In the genomic region with DNA sequence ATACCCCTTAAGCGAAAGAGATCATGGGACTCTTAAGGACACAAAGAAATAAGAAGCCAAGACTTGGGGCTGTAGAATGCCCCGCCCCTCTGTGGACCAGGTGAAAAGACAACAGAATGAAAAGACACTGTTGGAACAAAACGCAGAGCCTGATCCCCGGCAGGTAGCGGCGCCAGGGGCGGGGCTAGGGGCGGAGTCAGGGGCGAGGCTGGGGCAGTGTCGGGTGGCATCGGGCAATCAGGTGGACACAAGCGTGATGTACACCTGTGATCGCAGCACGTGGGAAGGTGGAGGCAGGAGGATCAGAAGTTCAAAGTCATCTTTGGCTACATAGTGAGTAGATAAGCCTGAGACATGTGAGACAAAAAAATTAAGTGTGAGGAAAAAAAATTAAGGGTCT, we compare ENCODE assay signal across 18 mouse cellular contexts.
DNase-seq lines count a peak whose midpoint lies in the region; ATAC-seq and TF ChIP-seq lines count a peak whose summit lies in the region.
"Had no signal": no experiment of that assay in that cellular context is flagged by ENCODE, and none has a peak within 500 bp of the region (broad histone marks: within the 10 kb centered on the region; RNA-seq: fewer than 3 reads in every experiment).

No protein-coding gene starts in this region.

- H3K4me2 ChIP-seq in lung, postnatal 0 days (replicated peaks; ENCODE audit: low read depth, low read length), result no peak overlapping the region
- no peak overlapping the region for H3K4me2 ChIP-seq in intestine, embryonic 14.5 days (ENCODE audit: low read length)
- no peak overlapping the region for H3K4me2 ChIP-seq in stomach, embryonic 14.5 days (replicated peaks; ENCODE audit: low read depth, low read length)
- H3K4me2 ChIP-seq: limb, embryonic 13.5 days; midbrain, embryonic 12.5 days had no signal

- 17% methylated on average over 14 of the region's 14 CpGs for WGBS in lung, postnatal 0 days
- WGBS in intestine, embryonic 14.5 days, result 15% methylated on average over 14 of the region's 14 CpGs
- WGBS in kidney, adult 2 months, result 17% methylated on average over 14 of the region's 14 CpGs
- WGBS in stomach, embryonic 14.5 days, result 20% methylated on average over 14 of the region's 14 CpGs

- H3K9ac ChIP-seq in lung, postnatal 0 days (replicated peaks; ENCODE audit: low read depth), result no peak overlapping the region
- H3K9ac ChIP-seq in intestine, embryonic 14.5 days (ENCODE audit: low read length), result no peak overlapping the region
- no peak overlapping the region for H3K9ac ChIP-seq in stomach, embryonic 14.5 days (replicated peaks; ENCODE audit: low read depth, low read length)
- H3K9ac ChIP-seq: limb, embryonic 13.5 days; midbrain, embryonic 12.5 days had no signal

- no peak overlapping the region for H3K27ac ChIP-seq in lung, postnatal 0 days (ENCODE audit: low read length)
- H3K27ac ChIP-seq in intestine, embryonic 14.5 days (ENCODE audit: low read depth), result no peak overlapping the region
- no peak overlapping the region for H3K27ac ChIP-seq in kidney, adult 2 months (ENCODE audit: insufficient read depth, low read depth, low read length)
- no peak overlapping the region for H3K27ac ChIP-seq in stomach, embryonic 14.5 days (ENCODE audit: low read length)
- H3K27ac ChIP-seq: layer of hippocampus, adult 2 months; limb, embryonic 13.5 days; midbrain, embryonic 12.5 days had no signal

- no peaks in the 10 kb centered on the region for H3K4me1 ChIP-seq in lung, postnatal 0 days (ENCODE audit: insufficient read depth, low read depth, low read length)
- no peaks in the 10 kb centered on the region for H3K4me1 ChIP-seq in intestine, embryonic 14.5 days (replicated peaks; ENCODE audit: control insufficient read depth, insufficient read depth, low read length)
- no peaks in the 10 kb centered on the region for H3K4me1 ChIP-seq in kidney, adult 2 months (ENCODE audit: control insufficient read depth, insufficient read depth, low read length)
- no peaks in the 10 kb centered on the region for H3K4me1 ChIP-seq in stomach, embryonic 14.5 days (ENCODE audit: control insufficient read depth, insufficient read depth, low read length)
- H3K4me1 ChIP-seq: midbrain, embryonic 12.5 days had no signal

- no peak for TF ChIP-seq CTCF in lung, postnatal 0 days (IDR thresholded peaks at IDR 0.05)
- TF ChIP-seq CTCF in kidney, adult 2 months (conservative IDR thresholded peaks at IDR 0.05; ENCODE audit: insufficient read depth, insufficient read length, low read depth, low read length), result no peak

- no peak overlapping the region for H3K4me3 ChIP-seq in lung, postnatal 0 days (ENCODE audit: low read depth, low read length)
- H3K4me3 ChIP-seq in intestine, embryonic 14.5 days (ENCODE audit: low read depth, low read length), result no peak overlapping the region
- H3K4me3 ChIP-seq in kidney, adult 2 months (ENCODE audit: insufficient read depth, low read depth, low read length), result no peak overlapping the region
- no peak overlapping the region for H3K4me3 ChIP-seq in stomach, embryonic 14.5 days (ENCODE audit: low read depth, low read length)
- H3K4me3 ChIP-seq: layer of hippocampus, adult 2 months; limb, embryonic 13.5 days; midbrain, embryonic 12.5 days; myocyte had no signal

- H3K36me3 ChIP-seq in lung, postnatal 0 days (ENCODE audit: insufficient read depth, low read length), result no peaks in the 10 kb centered on the region
- H3K36me3 ChIP-seq in intestine, embryonic 14.5 days (ENCODE audit: control insufficient read depth, insufficient read depth, low read length), result no peaks in the 10 kb centered on the region
- H3K36me3 ChIP-seq in kidney, adult 2 months (ENCODE audit: control insufficient read depth, insufficient read depth, low read length), result no peaks in the 10 kb centered on the region
- H3K36me3 ChIP-seq in stomach, embryonic 14.5 days (ENCODE audit: control insufficient read depth, insufficient read depth, low read length), result no peaks in the 10 kb centered on the region
- H3K36me3 ChIP-seq: limb, embryonic 13.5 days; midbrain, embryonic 12.5 days had no signal

- H3K27me3 ChIP-seq in lung, postnatal 0 days (replicated peaks; ENCODE audit: insufficient read depth, low read length), result no peaks in the 10 kb centered on the region
- no peaks in the 10 kb centered on the region for H3K27me3 ChIP-seq in intestine, embryonic 14.5 days (replicated peaks; ENCODE audit: control insufficient read depth, insufficient read depth, low read length)
- H3K27me3 ChIP-seq in kidney, adult 2 months (replicated peaks; ENCODE audit: control insufficient read depth, insufficient read depth, low read length), result no peaks in the 10 kb centered on the region
- H3K27me3 ChIP-seq in stomach, embryonic 14.5 days (ENCODE audit: control insufficient read depth, insufficient read depth, low read length), result no peaks in the 10 kb centered on the region
- H3K27me3 ChIP-seq: midbrain, embryonic 12.5 days had no signal

- H3K9me3 ChIP-seq in lung, postnatal 0 days (ENCODE audit: low read length), result no peaks in the 10 kb centered on the region
- H3K9me3 ChIP-seq in intestine, embryonic 14.5 days (ENCODE audit: control insufficient read depth, low read length), result no peaks in the 10 kb centered on the region
- H3K9me3 ChIP-seq in stomach, embryonic 14.5 days (ENCODE audit: control insufficient read depth, low read depth, low read length), result no peaks in the 10 kb centered on the region; the same call in 1 of the 2 replicates
- H3K9me3 ChIP-seq: midbrain, embryonic 12.5 days had no signal

- no peak for TF ChIP-seq EP300 in lung, postnatal 0 days (IDR thresholded peaks at IDR 0.05)

- peak; percentile 7 for DNase-seq in lung, postnatal 0 days (ENCODE audit: low spot score)
- no peak for DNase-seq in lung, postnatal 25 days (ENCODE audit: low spot score)
- no peak for DNase-seq in intestine, embryonic 14.5 days (ENCODE audit: low spot score)
- peak; percentile 21 for DNase-seq in kidney, adult 2 months
- DNase-seq: adrenal gland, postnatal 14 days; cerebellum, adult 8-10 months; heart, adult 18-20 months; spleen, adult 18-20 months had no signal

- TF ChIP-seq POLR2A in kidney, adult 2 months (IDR thresholded peaks at IDR 0.05; ENCODE audit: low read depth, low read length), result no peak

- no peak for ATAC-seq in lung, postnatal 0 days
- 0 out of 2 replicates have a peak, but pooled peaks have one; percentile 32 for ATAC-seq in intestine, embryonic 14.5 days (replicated peaks; ENCODE audit: low FRiP score, low TSS enrichment, low read depth)
- ATAC-seq in stomach, embryonic 14.5 days (ENCODE audit: insufficient number of reproducible peaks, insufficient read depth, low FRiP score, low read depth), result peak; percentile 37; the same call in 1 of the 2 replicates
- ATAC-seq in cerebellum, adult (ENCODE audit: insufficient number of reproducible peaks, low FRiP score, low TSS enrichment), result no peak
- no peak for ATAC-seq in erythroid progenitor cell, adult 5-6 weeks (replicated peaks; ENCODE audit: low FRiP score, poor library complexity, severe bottlenecking)
- ATAC-seq: CD4-positive, CD25-positive, alpha-beta regulatory T cell, adult 4 months; forebrain, embryonic 16.5 days; hindbrain, embryonic 16.5 days had no signal

Comparison
In these comparisons a context has a peak if more than half of its experiments do, and no peak if none do; other contexts are left out.
1. DNase-seq: peak in lung, postnatal 0 days (single experiment) and kidney, adult 2 months (single experiment); none in lung, postnatal 25 days (single experiment) and intestine, embryonic 14.5 days (single experiment).
2. ATAC-seq: peak in intestine, embryonic 14.5 days (single experiment) and stomach, embryonic 14.5 days (single experiment); none in lung, postnatal 0 days (single experiment), cerebellum, adult (single experiment) and erythroid progenitor cell, adult 5-6 weeks (single experiment).